Mouse (Mus musculus) hematopoietic multipotent progenitor cell, adult 10-12 weeks (in vitro differentiated cells): Measurements from ENCODE around the gene Efr3b. TPM values are rescaled to one million over a fixed set of nuclear protein-coding genes. Genes with fewer than 3 reads are reported as not detected.

Experiments
- polyA plus RNA-seq: library from polyadenylated mRNA; stranded (reverse); fragments of >175 nt; gene quantifications from 2 replicates; pipeline ENCODE4 v1.2.3, GENCODE M21; 2012; ENCODE audit warnings: low replicate concordance

Gene Efr3b
- 0.04 and 0.51 TPM in 2 replicates for polyA plus RNA-seq

GRCm38 (mm10) chr12:4038061-4039041 is at the start of gene Efr3b:
Gene Efr3b, minus strand, starts transcription at chr12:4038915.

GRCm38 (mm10) chr12:4082132-4083001 is 43.7 kb upstream of the Efr3b start, which contains the start of gene Dnajc27:
Gene Dnajc27, plus strand, starts transcription at chr12:4082583.

DNA sequence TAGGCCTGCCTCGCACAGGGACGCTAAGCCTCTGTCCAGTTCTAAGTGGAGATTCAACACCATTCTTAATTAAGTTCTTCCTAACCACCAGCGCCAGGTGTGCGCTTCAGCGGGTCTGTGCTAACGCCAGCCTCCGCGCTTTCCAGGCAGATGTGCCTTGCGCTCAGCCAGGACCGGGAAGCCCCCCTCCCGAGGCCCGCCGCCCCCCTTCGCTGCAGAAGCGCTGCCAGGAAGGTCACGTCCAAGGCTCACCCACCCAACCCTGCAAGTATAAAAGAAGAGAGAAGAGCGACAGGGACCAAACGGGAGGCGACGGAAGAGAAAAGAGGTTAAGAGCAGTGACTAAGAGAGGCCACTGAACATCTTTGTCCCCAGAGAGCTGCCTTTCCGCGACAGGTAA is 84.1 kb downstream of the Efr3b start, which contains the start of gene Pomc:
Gene Pomc (plus strand): TSS at position 301 of the 400 bp plus-strand sequence.

Other genes with a start within 250 kb of the Efr3b start
- gene Dnmt3a, start 232.9 kb downstream of the Efr3b start, polyA plus RNA-seq = 32.0 and 91.9 TPM in 2 replicates
- 0.57 and 1.5 TPM in 2 replicates for gene Pomc, start 84.0 kb downstream of the Efr3b start, polyA plus RNA-seq
- gene Dnajc27, start 43.7 kb upstream of the Efr3b start, polyA plus RNA-seq = 6.2 and 9.9 TPM in 2 replicates
- gene Adcy3, start 94.2 kb upstream of the Efr3b start, polyA plus RNA-seq = 11.1 and 22.2 TPM in 2 replicates
- 0.66 and 2.1 TPM in 2 replicates for gene Ptrhd1, start 195.1 kb upstream of the Efr3b start, polyA plus RNA-seq
- 2.5 and 3.7 TPM in 2 replicates for gene Cenpo, start 195.4 kb upstream of the Efr3b start, polyA plus RNA-seq